Mouse (Mus musculus) adrenal gland, postnatal 4 days (tissue): ENCODE measurements around the gene Olfr594. TPM values are rescaled to one million over a fixed set of nuclear protein-coding genes. Genes with fewer than 3 reads are reported as not detected.
"Not testable (repeated sequence)": the region's sequence is repeated elsewhere in the genome, so short reads cannot be mapped to it uniquely, and the experiment has no call there.

Experiments
- DNase-seq, 2 experiments: peaks; one replicate each; pipeline ENCODE4 v3.0.0; 2021 to 2022; ENCODE audit warnings: low spot score in 2 of 2, mixed read lengths in 2 of 2
- long read RNA-seq, 2 experiments: library from polyadenylated mRNA; stranded (forward); transcript quantifications; one replicate each; pipeline ENCODE4 v2.0.0; 2021
- microRNA-seq: library from miRNA; unstranded; fragments of <30 nt; microRNA quantifications from one replicate; pipeline ENCODE4 v1.2.0, GENCODE M21; 2021
- total RNA-seq, 2 experiments: library from RNA; stranded (reverse); gene quantifications; 2 replicates each; pipeline ENCODE4 v1.2.3; 2021

Gene Olfr594
- total RNA-seq, result not detected
- long read RNA-seq, experiment 1, result 0 reads
- long read RNA-seq, experiment 2, result 0 reads

DNA sequence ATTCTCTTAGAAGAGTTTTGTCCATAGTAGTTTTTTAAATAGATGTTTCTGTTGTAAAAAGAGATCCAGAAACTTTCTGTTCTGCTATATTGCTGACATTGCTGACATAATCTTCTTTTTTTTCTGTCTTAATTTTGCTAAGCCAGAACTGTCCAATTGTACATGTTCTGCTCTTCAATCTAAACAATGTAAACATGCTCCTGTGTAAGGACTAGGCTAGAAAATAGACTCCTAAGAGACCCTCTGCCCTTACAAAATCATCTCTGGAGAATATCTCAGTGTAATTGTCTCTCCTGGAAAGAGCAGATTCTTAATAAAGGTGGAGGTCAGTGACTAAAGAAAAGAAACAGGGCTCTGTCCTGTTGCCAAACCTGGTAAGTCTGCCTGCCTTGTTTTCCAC lies at the start of gene Olfr594:
Olfr594 (plus strand) TSS at position 301 of the 400 bp plus-strand sequence.
- DNase-seq, result no peak

DNA sequence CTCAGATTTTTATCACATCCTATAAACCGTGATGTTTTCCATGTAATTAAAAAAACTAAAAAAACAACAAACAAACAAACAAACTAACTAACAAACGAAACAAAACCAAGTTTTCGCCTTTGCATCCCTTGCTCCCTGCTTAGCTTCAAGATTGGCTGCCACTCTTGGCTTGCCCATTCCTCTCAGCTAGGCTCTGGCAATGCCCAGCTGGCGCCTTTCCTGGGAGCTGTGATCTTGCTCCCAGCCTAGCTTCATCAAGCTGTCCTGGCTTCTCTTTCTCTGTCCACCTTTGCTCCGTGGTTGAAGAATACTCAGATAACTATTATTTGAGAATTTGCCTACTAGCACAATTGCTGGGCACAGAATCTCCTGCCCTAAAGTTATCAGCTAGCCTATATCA lies 47.1 kb upstream of the Olfr594 start:
- DNase-seq, result no peak

DNA sequence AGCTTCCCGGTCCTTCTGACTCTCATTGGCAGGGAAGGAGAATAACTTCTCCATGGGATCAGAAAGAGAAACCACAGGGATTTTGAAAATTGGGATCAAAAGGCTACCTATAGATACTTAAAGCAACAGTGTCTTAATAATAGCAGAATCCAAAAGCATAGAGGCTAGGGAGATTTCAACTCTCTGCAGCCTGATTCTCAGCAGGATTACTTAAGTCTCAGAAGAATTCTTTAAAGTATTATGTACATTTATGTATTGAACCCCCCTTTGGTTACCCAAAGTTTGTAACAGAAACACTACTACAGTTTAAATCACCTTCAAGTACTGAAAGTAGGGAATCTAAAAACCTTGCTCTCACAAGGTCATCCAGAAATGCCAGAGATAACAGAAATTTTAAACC lies 38.6 kb upstream of the Olfr594 start, which contains the start of gene Olfr591:
Olfr591 (minus strand) TSS at position 101 of the 400 bp plus-strand sequence.
- no peak for DNase-seq

DNA sequence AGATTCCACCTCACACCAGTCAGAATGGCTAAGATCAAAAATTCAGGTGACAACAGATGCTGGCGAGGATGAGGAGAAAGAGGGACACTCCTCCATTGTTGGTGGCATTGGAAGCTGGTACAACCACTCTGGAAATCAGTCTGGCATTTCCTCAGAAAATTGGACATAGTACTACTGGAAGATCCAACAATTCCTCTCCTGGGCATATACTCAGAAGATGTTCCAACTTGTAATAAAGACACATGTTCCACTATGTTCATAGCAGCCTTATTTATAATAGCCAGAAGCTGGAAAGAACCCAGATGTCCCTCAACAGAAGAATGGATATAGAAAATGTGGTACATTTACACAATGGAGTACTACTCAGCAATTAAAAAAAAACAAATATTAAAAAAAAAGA lies 32.3 kb upstream of the Olfr594 start, which contains the start of gene Olfr592:
Olfr592 (plus strand) TSS at position 301 of the 400 bp plus-strand sequence.
- DNase-seq, result not testable (repeated sequence)

DNA sequence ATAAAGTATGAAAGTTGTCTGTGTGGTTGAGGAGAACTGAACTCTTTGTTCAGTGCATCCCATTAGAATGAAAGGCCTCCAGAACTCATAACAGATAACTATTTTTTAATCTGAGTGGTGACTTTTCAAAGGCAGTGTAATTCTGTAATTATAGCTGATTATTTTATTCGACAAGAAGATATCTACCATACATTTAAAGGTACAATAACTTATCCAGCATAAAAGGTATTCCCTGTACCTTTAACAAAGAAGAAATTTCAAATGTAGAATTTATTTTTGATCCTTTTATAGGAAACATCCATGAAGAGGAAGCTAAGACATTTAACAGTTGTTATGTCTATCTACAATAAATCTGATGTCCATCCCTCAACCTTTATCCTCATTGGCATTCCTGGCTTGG lies 5.2 kb upstream of the Olfr594 start, which contains the start of gene Olfr593:
Olfr593 (plus strand) TSS at position 301 of the 400 bp plus-strand sequence.
- DNase-seq, result no peak

DNA sequence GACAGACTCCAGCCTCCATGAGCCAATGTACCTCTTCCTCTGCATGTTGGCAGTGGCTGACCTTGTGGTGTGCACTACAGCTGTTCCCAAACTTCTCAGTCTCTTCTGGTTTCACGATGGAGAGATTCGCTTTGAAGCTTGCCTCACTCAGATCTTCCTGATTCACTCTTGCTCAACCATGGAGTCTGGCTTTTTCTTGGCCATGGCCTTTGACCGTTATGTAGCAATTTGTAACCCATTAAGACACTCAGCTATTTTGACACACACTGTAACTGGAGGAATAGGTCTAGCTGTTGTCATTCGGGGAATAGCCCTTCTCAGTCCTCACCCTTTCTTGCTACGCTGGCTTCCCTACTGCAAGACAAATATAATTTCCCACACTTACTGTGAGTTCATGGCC lies 4.7 kb upstream of the Olfr594 start:
- not testable (repeated sequence) for DNase-seq

DNA sequence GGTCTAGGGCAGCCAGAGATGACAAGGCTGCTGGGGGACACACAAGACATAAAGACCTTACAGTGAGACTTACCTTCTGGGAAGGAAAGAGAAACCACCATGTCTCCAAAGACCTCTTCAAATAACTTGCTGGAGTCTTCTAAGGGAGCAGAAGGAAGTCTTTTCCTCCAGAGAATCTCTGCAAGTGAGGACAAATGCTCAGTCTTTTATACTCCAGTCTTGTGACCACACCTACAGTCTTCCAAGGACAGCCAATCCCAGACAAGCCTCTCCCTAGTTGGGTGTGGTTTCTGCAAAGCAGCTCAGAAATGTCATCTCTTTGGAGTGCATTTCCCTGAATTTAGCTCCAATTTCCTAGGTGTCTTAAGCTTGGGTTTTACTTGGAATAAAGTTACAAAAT lies 35.6 kb downstream of the Olfr594 start, which contains the start of gene Usp17ld:
Usp17ld (minus strand) TSS at position 101 of the 400 bp plus-strand sequence.
- DNase-seq, result not testable (repeated sequence)

Small RNA genes lying within 50 kb of the gene (microRNA-seq; reads per million reads assigned to microRNA genes)
- gene Gm23550 (not detected), gene Gm25171 (not detected)

Other genes starting within 250 kb of the Olfr594 start
- gene Olfr577, start 241.1 kb upstream of the Olfr594 start, total RNA-seq, result not detected
- gene Olfr578, start 227.7 kb upstream of the Olfr594 start, total RNA-seq, result not detected
- not detected for gene Olfr582, start 179.0 kb upstream of the Olfr594 start, total RNA-seq
- gene Olfr583, start 165.7 kb upstream of the Olfr594 start, total RNA-seq, result not detected
- not detected for gene Olfr584, start 135.1 kb upstream of the Olfr594 start, total RNA-seq
- gene Olfr585, start 119.3 kb upstream of the Olfr594 start, total RNA-seq, result not detected
- not detected for gene Olfr586, start 91.4 kb upstream of the Olfr594 start, total RNA-seq
- not detected for gene Olfr588-ps1, start 76.1 kb upstream of the Olfr594 start, total RNA-seq
- gene Olfr589, start 60.6 kb upstream of the Olfr594 start, total RNA-seq, result not detected
- not detected for gene Olfr591, start 38.7 kb upstream of the Olfr594 start, total RNA-seq
- gene Olfr592, start 32.2 kb upstream of the Olfr594 start, total RNA-seq, result not detected
- not detected for gene Olfr593, start 5.1 kb upstream of the Olfr594 start, total RNA-seq
- gene Usp17ld, start 35.5 kb downstream of the Olfr594 start, total RNA-seq, result not detected
- gene Olfr596, start 88.7 kb downstream of the Olfr594 start, total RNA-seq, result not detected
- gene Olfr597, start 99.3 kb downstream of the Olfr594 start, total RNA-seq, result not detected
- not detected for gene Olfr598, start 106.6 kb downstream of the Olfr594 start, total RNA-seq
- gene Olfr599, start 118.9 kb downstream of the Olfr594 start, total RNA-seq, result not detected
- gene Olfr600, start 132.7 kb downstream of the Olfr594 start, total RNA-seq, result not detected
- not detected for gene Olfr601, start 145.7 kb downstream of the Olfr594 start, total RNA-seq
- gene Olfr603, start 169.2 kb downstream of the Olfr594 start, total RNA-seq, result not detected
- not detected for gene Usp17lc, start 198.1 kb downstream of the Olfr594 start, total RNA-seq
- gene Olfr605, start 228.4 kb downstream of the Olfr594 start, total RNA-seq, result not detected
- not detected for gene Olfr606, start 232.1 kb downstream of the Olfr594 start, total RNA-seq
- not detected for gene Olfr607, start 247.2 kb downstream of the Olfr594 start, total RNA-seq